Mouse (Mus musculus) heart, adult 2 months (tissue): ENCODE measurements around the gene Marveld3. TPM values are rescaled to one million over a fixed set of nuclear protein-coding genes. Genes with fewer than 3 reads are reported as not detected.

ENCODE experiments used
- DNase-seq, 2 experiments: peaks; one replicate each; pipeline ENCODE4 v3.0.0; 2021
- H3K27ac ChIP-seq: fragments of 200-600 bp; 2 replicates; pipeline ENCODE4 v1.8.1; 2022
- H3K27me3 ChIP-seq: fragments of 200-500 bp; 2 replicates; pipeline ENCODE4 v1.6.1; 2012; ENCODE audit warnings: mild to moderate bottlenecking, low read length, inconsistent platforms, mixed read lengths; ENCODE audit not compliant: control insufficient read depth, insufficient read depth
- H3K36me3 ChIP-seq: fragments of 200-500 bp; 2 replicates; pipeline ENCODE4 v1.6.1; 2012; ENCODE audit warnings: low read length, inconsistent platforms; ENCODE audit not compliant: control insufficient read depth, insufficient read depth
- H3K4me1 ChIP-seq: fragments of 200-500 bp; 2 replicates; pipeline ENCODE4 v1.6.1; 2011; ENCODE audit warnings: low read length; ENCODE audit not compliant: control insufficient read depth, insufficient read depth
- H3K4me3 ChIP-seq: fragments of 200-600 bp; 2 replicates; pipeline ENCODE4 v1.8.1; 2022
- H3K79me2 ChIP-seq: fragments of 200-500 bp; replicated peaks from 2 replicates; pipeline ENCODE4 v1.6.1; 2012; ENCODE audit warnings: mild to moderate bottlenecking, inconsistent platforms, low read length, moderate library complexity, mixed read lengths; ENCODE audit not compliant: control insufficient read depth, insufficient read depth
- H3K9ac ChIP-seq: fragments of 200-500 bp; 2 replicates; pipeline ENCODE4 v1.6.1; 2012; ENCODE audit warnings: low read depth, mild to moderate bottlenecking, control low read depth, inconsistent platforms, low read length, mixed read lengths
- CTCF ChIP-seq: fragments of 200-600 bp; IDR thresholded peaks from 2 replicates; pipeline ENCODE4 v1.8.1; 2022; ENCODE audit warnings: antibody characterized with exemption, mild to moderate bottlenecking, moderate library complexity
- EP300 ChIP-seq: fragments of 200-500 bp; IDR thresholded peaks from 2 replicates; pipeline ENCODE4 v1.6.1; 2011; ENCODE audit warnings: low read depth, low read length, control low read depth; ENCODE audit not compliant: insufficient read depth
- POLR2A ChIP-seq: fragments of 200-500 bp; IDR thresholded peaks from 2 replicates; pipeline ENCODE4 v1.6.1; 2011; ENCODE audit warnings: mild to moderate bottlenecking, low read depth, low read length, control low read depth; ENCODE audit not compliant: insufficient read depth
- WGBS: fragments of 180-500 bp; shearing (Covaris S2); methylation state at CpG from one replicate; pipeline ENCODE4 v1.1.7; 2018; 5-methylcytosine and 5-hydroxymethylcytosine counted together
- intact Hi-C: fragments of 180-260 bp; cut with DNase I; formaldehyde crosslinking; loops from one replicate; pipeline ENCODE4 v1.15.1; 2025
- polyA plus RNA-seq: library from polyadenylated mRNA; depleted of rRNA; stranded (reverse); fragments of >200 nt; gene quantifications from 2 replicates; pipeline ENCODE4 v1.2.3, GENCODE M21; 2012
- total RNA-seq, 2 experiments: library from RNA; stranded (reverse); gene quantifications; 2 replicates each; pipeline ENCODE4 v1.2.3; 2021

Gene Marveld3
- total and polyA plus RNA-seq, 3 experiments: 0.10 to 0.31 (median 0.11) TPM

DNA sequence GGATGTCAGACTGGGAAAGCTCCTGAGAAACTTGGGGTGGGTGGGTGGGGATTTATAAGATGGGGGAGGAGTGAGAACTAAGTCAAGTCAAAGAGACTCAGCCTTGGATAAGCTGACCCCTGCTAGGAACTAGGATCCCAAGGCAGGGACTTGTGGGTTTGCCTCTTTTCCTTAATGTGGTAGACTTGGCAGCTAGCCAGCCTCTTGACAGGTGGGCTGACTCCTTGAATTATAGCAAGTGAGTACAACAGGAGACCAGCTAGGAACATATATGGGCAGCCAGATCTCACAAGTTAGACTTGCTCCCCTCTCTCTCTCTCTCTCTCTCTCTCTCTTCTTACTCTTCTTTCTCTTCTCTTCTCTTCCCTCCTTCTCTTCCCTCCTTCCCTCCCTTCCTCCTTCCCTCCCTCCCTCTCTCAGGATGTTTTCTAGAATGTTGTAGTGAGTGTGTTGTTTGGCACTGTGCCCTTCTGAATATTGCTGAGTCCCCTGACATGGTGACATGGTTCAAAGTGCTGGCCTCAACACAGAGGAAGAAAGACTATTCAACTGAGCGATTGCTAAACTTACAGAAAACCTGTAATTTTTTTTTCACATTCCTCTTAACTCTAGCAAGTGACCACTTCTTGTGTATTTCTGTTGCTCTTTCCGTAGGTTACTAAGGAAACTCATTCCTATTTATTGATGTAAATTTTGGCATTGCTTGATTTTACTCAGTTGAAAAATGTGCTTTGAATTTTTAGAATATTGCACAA is 20.2 kb downstream of the Marveld3 start:
- WGBS: 60% methylated on average over 2 of the region's 2 CpGs
- peaks cover 2% of the 10 kb centered on the region; the same call in 1 of the 2 replicates for H3K27me3 ChIP-seq
- no peaks in the 10 kb centered on the region for H3K4me1 ChIP-seq
- H3K36me3 ChIP-seq: no peaks in the 10 kb centered on the region
- intact Hi-C loops: no loop called here
- TF ChIP-seq POLR2A (no peak), EP300 (no peak), CTCF (no peak)
- no peak overlapping the region for H3K4me3 ChIP-seq
- H3K9ac ChIP-seq: no peak overlapping the region
- no peaks in the 10 kb centered on the region for H3K79me2 ChIP-seq
- H3K27ac ChIP-seq: no peak overlapping the region
- no peak for DNase-seq

DNA sequence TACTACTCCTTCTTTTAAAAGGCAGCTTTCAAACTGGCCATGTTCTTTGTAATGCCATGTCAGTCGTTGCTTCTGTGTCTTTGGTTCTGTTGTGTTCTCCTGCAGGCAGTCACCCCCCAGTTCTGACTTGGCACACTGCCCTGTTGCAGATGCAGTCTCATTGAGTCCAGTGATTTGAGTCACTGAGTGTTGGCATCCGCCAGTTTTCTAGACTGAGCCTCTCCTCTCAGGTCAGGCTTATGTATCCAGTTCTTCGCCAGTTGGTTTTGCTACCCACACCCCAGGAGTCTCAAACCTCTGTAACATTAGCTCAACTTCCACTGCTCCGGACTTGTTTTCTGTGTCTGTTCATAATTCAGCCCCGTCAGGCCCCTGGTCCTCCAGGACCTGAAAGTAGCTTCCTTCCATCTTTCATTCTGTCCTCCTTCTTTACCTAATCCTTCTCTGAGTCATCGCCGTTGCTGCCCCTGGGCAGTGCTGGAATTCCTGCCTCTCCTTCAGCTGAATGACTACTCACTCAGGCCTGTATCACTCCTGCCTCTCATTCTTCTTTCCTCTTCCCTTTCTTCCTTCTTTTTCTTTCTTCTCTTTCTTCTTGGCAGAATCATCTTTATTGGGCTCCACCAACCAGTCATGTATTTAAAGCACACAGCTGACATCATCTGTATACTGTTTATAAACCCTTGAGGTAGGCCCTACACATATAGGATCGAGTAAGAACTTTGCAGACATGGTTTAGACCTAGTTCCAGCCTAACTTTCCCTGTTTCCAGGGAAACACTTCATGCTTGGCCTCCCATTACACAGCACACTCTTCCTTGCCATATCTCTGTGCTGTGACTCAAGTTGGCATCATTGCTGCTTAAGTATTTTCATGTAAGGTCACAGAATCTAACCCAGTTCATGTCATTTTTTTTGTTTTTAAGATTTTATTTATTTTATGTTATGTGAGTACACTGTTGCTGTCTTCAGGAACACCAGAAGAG is 41.3 kb downstream of the Marveld3 start:
- TF ChIP-seq POLR2A (no peak), EP300 (no peak), CTCF (no peak)
- WGBS: 71% methylated on average over 8 of the region's 8 CpGs
- no peak overlapping the region for H3K27ac ChIP-seq

DNA sequence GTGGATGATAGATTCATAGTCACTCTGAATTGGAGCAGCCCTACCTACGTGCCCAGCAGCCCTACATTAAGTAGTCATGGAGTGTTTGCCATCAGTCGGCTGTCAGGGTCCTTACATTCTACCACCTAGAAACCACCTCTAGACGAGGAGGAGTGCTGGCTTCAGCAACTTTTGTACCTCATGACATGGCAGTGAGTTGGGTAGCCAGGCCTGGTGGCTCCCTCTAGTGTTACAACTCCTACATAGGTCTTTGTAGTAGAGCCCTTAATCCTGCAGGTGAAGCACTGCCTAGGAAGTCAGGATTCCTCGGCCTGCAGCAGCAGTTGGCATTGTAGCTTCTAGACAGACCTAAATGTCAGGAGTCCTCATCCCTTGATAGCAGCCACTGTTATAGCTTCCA is 44.7 kb downstream of the Marveld3 start:
- 46% methylated on average over 4 of the region's 4 CpGs for WGBS
- intact Hi-C loops: loop anchor here (1.0 to 5.0 kb wide), 2 partner anchors 50 to 64 kb away; partner anchors contain the start of gene Phlpp2
- H3K9ac ChIP-seq: no peak overlapping the region
- H3K79me2 ChIP-seq: no peaks in the 10 kb centered on the region
- H3K36me3 ChIP-seq: no peaks in the 10 kb centered on the region
- peak; percentile 30 to 32 for DNase-seq
- H3K4me3 ChIP-seq: no peak overlapping the region
- no peak for TF ChIP-seq POLR2A
- peak; percentile 82 for TF ChIP-seq CTCF
- H3K27me3 ChIP-seq: no peaks in the 10 kb centered on the region
- H3K4me1 ChIP-seq: peaks cover 1% of the 10 kb centered on the region; the same call in 1 of the 2 replicates
- no peak overlapping the region for H3K27ac ChIP-seq

More for the DNA sequence above, 41.3 kb downstream of the Marveld3 start:
- Histone ChIP-seq H3K4me1 (peaks cover 1% of the 10 kb centered on the region; the same call in 1 of the 2 replicates), H3K27me3 (no peaks in the 10 kb centered on the region), H3K36me3 (no peaks in the 10 kb centered on the region), H3K9ac (no peak overlapping the region), H3K79me2 (no peaks in the 10 kb centered on the region), H3K4me3 (no peak overlapping the region)
- intact Hi-C loops: no loop called here
- peak in 1 of 2 experiments; percentile 9 for DNase-seq

DNA sequence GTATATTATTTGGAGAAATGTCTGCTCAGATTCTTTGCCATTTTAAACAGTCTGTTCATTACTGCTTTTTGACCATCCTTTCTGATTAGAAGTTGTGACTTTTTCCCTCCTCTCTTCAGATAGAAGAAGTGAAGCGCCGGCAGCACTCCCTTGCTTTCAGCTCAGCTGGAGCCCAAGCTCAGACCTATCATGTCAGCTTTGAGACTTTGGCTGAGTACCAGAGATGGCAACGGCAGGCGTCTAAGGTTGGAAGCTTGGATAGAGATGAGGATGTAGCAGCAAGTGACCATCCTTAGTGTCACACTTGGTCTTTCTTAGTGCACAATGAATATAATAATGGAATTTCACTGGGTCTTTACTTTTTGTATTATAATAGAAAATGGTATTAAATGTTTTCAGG is 54.6 kb downstream of the Marveld3 start:
- Histone ChIP-seq H3K4me1 (no peaks in the 10 kb centered on the region), H3K36me3 (no peaks in the 10 kb centered on the region; the same call in 1 of the 2 replicates), H3K79me2 (no peaks in the 10 kb centered on the region), H3K27me3 (no peaks in the 10 kb centered on the region), H3K9ac (no peak overlapping the region), H3K4me3 (no peak overlapping the region), H3K27ac (no peak overlapping the region)
- 79% methylated on average over 4 of the region's 4 CpGs for WGBS
- DNase-seq: no peak
- no peak for TF ChIP-seq CTCF
- TF ChIP-seq POLR2A: no peak
- intact Hi-C loops: no loop called here

DNA sequence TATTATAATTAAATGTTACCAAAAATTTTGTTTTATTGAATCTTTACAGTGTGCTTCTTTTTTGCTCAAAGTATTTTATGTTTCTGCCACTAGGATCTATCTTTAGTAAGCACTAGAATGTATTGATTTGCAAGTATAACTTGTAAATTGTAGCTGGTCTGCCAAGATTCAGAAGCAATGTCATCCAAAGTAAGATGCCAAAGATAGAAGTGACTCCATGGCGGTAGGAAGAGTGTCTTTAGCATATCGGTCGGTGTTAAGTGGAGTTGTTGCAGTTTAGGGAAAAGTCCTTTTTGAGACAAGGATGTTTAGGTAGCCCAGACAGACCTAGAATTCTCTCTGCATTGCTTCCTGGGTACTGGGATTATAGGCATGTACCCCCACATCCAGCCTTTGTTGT is 55.1 kb downstream of the Marveld3 start:
- no peaks in the 10 kb centered on the region; the same call in 1 of the 2 replicates for H3K36me3 ChIP-seq
- no peak overlapping the region for H3K4me3 ChIP-seq
- DNase-seq: no peak
- WGBS: 94% methylated on average over 3 of the region's 3 CpGs
- no peak for TF ChIP-seq EP300
- no peak for TF ChIP-seq POLR2A
- no peaks in the 10 kb centered on the region for H3K27me3 ChIP-seq
- no peak overlapping the region for H3K9ac ChIP-seq
- no peaks in the 10 kb centered on the region for H3K4me1 ChIP-seq
- intact Hi-C loops: no loop called here
- no peaks in the 10 kb centered on the region for H3K79me2 ChIP-seq
- H3K27ac ChIP-seq: no peak overlapping the region
